Mouse (Mus musculus) limb, embryonic 14.5 days (tissue): ENCODE results near the gene Glg1. TPM values are rescaled to one million over a fixed set of nuclear protein-coding genes. Genes with fewer than 3 reads are reported as not detected.
"Not testable (repeated sequence)": the region's sequence is repeated elsewhere in the genome, so short reads cannot be mapped to it uniquely, and the experiment has no call there.

Experiments
- ATAC-seq: fragments of 200-750 bp; cut with Nextera tagmentation; 2 replicates; pipeline ENCODE4 v1.8.0; 2017; ENCODE audit warnings: low read depth, moderate number of reproducible peaks, moderate TSS enrichment; ENCODE audit not compliant: low FRiP score
- DNase-seq: peaks from one replicate; pipeline ENCODE4 v3.0.0-alpha.2; 2015; ENCODE audit warnings: low spot score
- H3K27ac ChIP-seq: fragments of 300-500 bp; sonication (generic); replicated peaks from 2 replicates; pipeline ENCODE4 v1.5.1; 2014; ENCODE audit warnings: low read depth, mild to moderate bottlenecking, low read length, moderate library complexity, mixed read lengths
- H3K27me3 ChIP-seq: fragments of 300-500 bp; sonication (generic); 2 replicates; pipeline ENCODE4 v1.6.1; 2014; ENCODE audit warnings: low read length, mixed read lengths; ENCODE audit not compliant: control insufficient read depth, insufficient read depth
- H3K36me3 ChIP-seq: fragments of 300-500 bp; sonication (generic); 2 replicates; pipeline ENCODE4 v1.6.1; 2014; ENCODE audit warnings: mild to moderate bottlenecking, low read length, moderate library complexity, mixed read lengths; ENCODE audit not compliant: control insufficient read depth, insufficient read depth
- H3K4me1 ChIP-seq: fragments of 300-500 bp; sonication (generic); 2 replicates; pipeline ENCODE4 v1.6.1; 2014; ENCODE audit warnings: antibody characterized with exemption, low read length, mixed read lengths; ENCODE audit not compliant: control insufficient read depth, insufficient read depth
- H3K4me2 ChIP-seq: fragments of 300-500 bp; sonication (generic); replicated peaks from 2 replicates; pipeline ENCODE4 v1.6.1; 2014; ENCODE audit warnings: low read depth, mild to moderate bottlenecking, low read length, moderate library complexity; ENCODE audit not compliant: severe bottlenecking
- H3K4me3 ChIP-seq: fragments of 300-500 bp; sonication (generic); replicated peaks from 2 replicates; pipeline ENCODE4 v1.5.1; 2014; ENCODE audit warnings: low read length
- H3K9ac ChIP-seq: fragments of 300-500 bp; sonication (generic); 2 replicates; pipeline ENCODE4 v1.6.1; 2014; ENCODE audit warnings: mild to moderate bottlenecking, low read depth, low read length, moderate library complexity; ENCODE audit not compliant: severe bottlenecking
- H3K9me3 ChIP-seq: fragments of 300-500 bp; sonication (generic); 2 replicates; pipeline ENCODE4 v1.6.1; 2016; ENCODE audit warnings: low read length; ENCODE audit not compliant: control insufficient read depth
- POLR2A ChIP-seq: fragments of 200-500 bp; IDR thresholded peaks from 2 replicates; pipeline ENCODE4 v1.8.0; 2012; ENCODE audit warnings: inconsistent platforms, mild to moderate bottlenecking, moderate library complexity, borderline replicate concordance; ENCODE audit not compliant: insufficient read depth, insufficient read length; ENCODE audit errors: extremely low read depth
- WGBS: fragments of 180-500 bp; shearing (Covaris S2); extraction: QIAGEN DNeasy Blood & Tissue Kit; methylation state at CpG from one replicate; pipeline ENCODE4 v1.1.7; 2014; 5-methylcytosine and 5-hydroxymethylcytosine counted together
- polyA plus RNA-seq, 2 experiments: library from polyadenylated mRNA; depleted of rRNA in 1 of 2; stranded (reverse) in 1 of 2; unstranded in 1 of 2; fragments of >200 nt; fragmentation: Nextera tagmentation in 1 of 2; extraction: Ambion mirVana in 1 of 2; gene quantifications; 2 replicates each; pipeline versions ENCODE4 v1.2.1 to v1.2.3; 2012 to 2014

Glg1 gene
- polyA plus RNA-seq (2012; rRNA removed) (59.9 and 66.8 TPM in 2 replicates), polyA plus RNA-seq (2014; fragmentation: Nextera tagmentation; extraction: Ambion mirVana) (106 and 115 TPM in 2 replicates)

- H3K36me3 ChIP-seq: no peaks in the 10 kb centered on the region
- peak within 1 kb of the TSS; percentile 93 for H3K9ac ChIP-seq
- H3K4me2 ChIP-seq: peak within 1 kb of the TSS; percentile 46
- TF ChIP-seq POLR2A: peak; percentile 96
- ATAC-seq: peak; percentile 96
- peak; percentile 88 for DNase-seq
- no peaks in the 10 kb centered on the region for H3K27me3 ChIP-seq
- WGBS: under 1% methylated on average over 66 of the region's 76 CpGs
- no peaks in the 10 kb centered on the region for H3K9me3 ChIP-seq
- H3K27ac ChIP-seq: peak within 1 kb of the TSS; percentile 99
- peaks cover 6% of the 10 kb centered on the region; the same call in 1 of the 2 replicates for H3K4me1 ChIP-seq
- peak within 1 kb of the TSS; percentile 87 for H3K4me3 ChIP-seq
These were observed at the start of gene Glg1 for GRCm38 (mm10) chr8:111258631-111259407. Gene Glg1, minus strand, starts transcription at chr8:111259216.

GRCm38 (mm10) chr8:111305031-111305730, 46.2 kb upstream of the Glg1 start:
- Histone ChIP-seq H3K36me3 (no peaks in the 10 kb centered on the region), H3K4me2 (no peak overlapping the region), H3K4me3 (no peak overlapping the region), H3K9me3 (no peaks in the 10 kb centered on the region), H3K27me3 (no peaks in the 10 kb centered on the region), H3K9ac (no peak overlapping the region), H3K27ac (no peak overlapping the region), H3K4me1 (no peaks in the 10 kb centered on the region)
- WGBS: 26% methylated on average over 5 of the region's 5 CpGs
- DNase-seq: no peak
- ATAC-seq: no peak
- TF ChIP-seq POLR2A: no peak

- WGBS: 90% methylated on average over 3 of the region's 3 CpGs
- no peak for DNase-seq
- Histone ChIP-seq H3K4me3 (no peak overlapping the region), H3K27me3 (no peaks in the 10 kb centered on the region), H3K9me3 (no peaks in the 10 kb centered on the region), H3K27ac (no peak overlapping the region), H3K9ac (no peak overlapping the region), H3K36me3 (no peaks in the 10 kb centered on the region), H3K4me2 (no peak overlapping the region), H3K4me1 (no peaks in the 10 kb centered on the region)
- ATAC-seq: no peak
- no peak for TF ChIP-seq POLR2A
These were observed 45.3 kb upstream of the Glg1 start for GRCm38 (mm10) chr8:111304359-111304758.

DNA sequence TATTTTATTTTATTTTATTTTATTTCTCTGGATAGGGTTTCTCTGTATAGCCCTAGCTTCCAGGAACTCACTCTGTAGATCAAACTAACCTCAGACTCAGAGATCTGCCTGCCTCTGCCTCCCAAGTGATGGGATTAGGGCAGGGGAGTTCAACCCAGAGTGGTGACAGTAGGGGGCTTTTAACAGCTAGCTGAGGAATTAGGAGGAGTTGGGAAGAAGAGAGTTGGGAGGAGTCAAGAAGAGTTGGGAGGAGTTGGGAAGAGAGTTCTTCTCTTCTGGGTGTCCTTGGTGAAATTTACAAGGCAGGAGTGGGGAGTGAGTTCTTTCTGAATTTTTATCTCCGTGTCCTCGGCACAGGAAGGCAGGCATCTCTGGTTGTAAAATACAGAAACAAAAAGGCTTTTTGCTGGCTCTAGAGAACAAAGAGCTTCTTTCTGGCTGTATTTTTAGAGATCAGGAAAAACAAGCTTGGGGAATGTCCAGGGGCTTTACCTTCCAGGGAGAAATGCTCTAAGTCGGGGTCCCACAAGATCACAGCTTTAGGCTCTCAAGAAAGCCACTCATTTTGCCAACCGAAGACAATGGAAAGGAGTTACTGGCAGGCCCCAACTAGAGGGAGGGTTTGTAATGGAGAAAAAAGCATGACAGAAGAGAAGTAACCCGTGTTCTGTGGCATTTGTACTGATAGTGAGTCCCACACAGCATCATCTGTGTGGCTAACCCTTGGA, 44.2 kb upstream of the Glg1 start:
- H3K4me3 ChIP-seq, H3K9ac ChIP-seq, H3K27me3 ChIP-seq, DNase-seq, H3K9me3 ChIP-seq, H3K27ac ChIP-seq, H3K4me1 ChIP-seq, H3K36me3 ChIP-seq, ATAC-seq, H3K4me2 ChIP-seq: not testable (repeated sequence)
- WGBS: 77% methylated on average over 5 of the region's 5 CpGs
